Mouse (Mus musculus) right cerebral cortex, postnatal 14 days (tissue): ENCODE measurements around the gene Zswim4.

ENCODE experiments used
- DNase-seq: peaks from one replicate; pipeline ENCODE4 v3.0.0; 2022

Gene Zswim4

GRCm38 (mm10) chr8:84179946-84180345, 56.9 kb downstream of the Zswim4 start:
- no peak for DNase-seq

- no peak for DNase-seq
Observed at GRCm38 (mm10) chr8:84178592-84178991, 58.3 kb downstream of the Zswim4 start.

- no peak for DNase-seq
Observed at GRCm38 (mm10) chr8:84177405-84177804, 59.5 kb downstream of the Zswim4 start.

GRCm38 (mm10) chr8:84176560-84176959, 60.3 kb downstream of the Zswim4 start:
- no peak for DNase-seq

GRCm38 (mm10) chr8:84173861-84174260, 63.0 kb downstream of the Zswim4 start:
- no peak for DNase-seq

- DNase-seq: no peak
Observed at GRCm38 (mm10) chr8:84170096-84170495, 66.8 kb downstream of the Zswim4 start.

- DNase-seq: no peak
Observed at GRCm38 (mm10) chr8:84167696-84168095, 69.2 kb downstream of the Zswim4 start.
